Mouse (Mus musculus): ENCODE data around the gene a.
A peak's percentile ranks its signal among the peaks of the same experiment; 100 is the strongest.

GRCm38 (mm10) chr2:155018762-155019641, 227.8 kb downstream of the a start:
- no peak for TF ChIP-seq EP300 (IDR thresholded peaks at IDR 0.05; ENCODE audit: insufficient read depth, low read depth, low read length)
- TF ChIP-seq CTCF (IDR thresholded peaks at IDR 0.05) = peak; percentile 15; the same call in 1 of the 2 replicates
- 0 out of 2 replicates have a peak, but pooled peaks have one; percentile 29 for TF ChIP-seq POLR2A (IDR thresholded peaks at IDR 0.05; ENCODE audit: insufficient read depth, low read depth, low read length)
